Mouse (Mus musculus): ENCODE measurements around the gene Fgg. TPM values are rescaled to one million over a fixed set of nuclear protein-coding genes. Genes with fewer than 3 reads are reported as not detected.

Fgg gene
- total RNA-seq, 1 experiment from 2014 or later: not detected

- no peak for ATAC-seq (replicated peaks in 1 of 2; ENCODE audit: insufficient read depth in 1 of 2, low FRiP score in 2 of 2, low TSS enrichment in 1 of 2, low read depth in 1 of 2, poor library complexity in 2 of 2, severe bottlenecking in 2 of 2)
These were observed 12.9 kb downstream of the Fgg start for GRCm38 (mm10) chr3:83020387-83020786.

GRCm38 (mm10) chr3:83021176-83021575 lies 13.7 kb downstream of the Fgg start:
- ATAC-seq (replicated peaks in 1 of 2; ENCODE audit: insufficient read depth in 1 of 2, low FRiP score in 2 of 2, low TSS enrichment in 1 of 2, low read depth in 1 of 2, poor library complexity in 2 of 2, severe bottlenecking in 2 of 2): no peak

GRCm38 (mm10) chr3:83025036-83025435 lies 17.5 kb downstream of the Fgg start:
- ATAC-seq (replicated peaks in 1 of 2; ENCODE audit: insufficient read depth in 1 of 2, low FRiP score in 2 of 2, low TSS enrichment in 1 of 2, low read depth in 1 of 2, poor library complexity in 2 of 2, severe bottlenecking in 2 of 2): no peak

- ATAC-seq (replicated peaks in 1 of 2; ENCODE audit: insufficient read depth in 1 of 2, low FRiP score in 2 of 2, low TSS enrichment in 1 of 2, low read depth in 1 of 2, poor library complexity in 2 of 2, severe bottlenecking in 2 of 2): no peak
These were observed 18.2 kb downstream of the Fgg start, which contains the start of gene Fga for GRCm38 (mm10) chr3:83025475-83026301. Gene Fga, plus strand, starts transcription at chr3:83026076.

DNA sequence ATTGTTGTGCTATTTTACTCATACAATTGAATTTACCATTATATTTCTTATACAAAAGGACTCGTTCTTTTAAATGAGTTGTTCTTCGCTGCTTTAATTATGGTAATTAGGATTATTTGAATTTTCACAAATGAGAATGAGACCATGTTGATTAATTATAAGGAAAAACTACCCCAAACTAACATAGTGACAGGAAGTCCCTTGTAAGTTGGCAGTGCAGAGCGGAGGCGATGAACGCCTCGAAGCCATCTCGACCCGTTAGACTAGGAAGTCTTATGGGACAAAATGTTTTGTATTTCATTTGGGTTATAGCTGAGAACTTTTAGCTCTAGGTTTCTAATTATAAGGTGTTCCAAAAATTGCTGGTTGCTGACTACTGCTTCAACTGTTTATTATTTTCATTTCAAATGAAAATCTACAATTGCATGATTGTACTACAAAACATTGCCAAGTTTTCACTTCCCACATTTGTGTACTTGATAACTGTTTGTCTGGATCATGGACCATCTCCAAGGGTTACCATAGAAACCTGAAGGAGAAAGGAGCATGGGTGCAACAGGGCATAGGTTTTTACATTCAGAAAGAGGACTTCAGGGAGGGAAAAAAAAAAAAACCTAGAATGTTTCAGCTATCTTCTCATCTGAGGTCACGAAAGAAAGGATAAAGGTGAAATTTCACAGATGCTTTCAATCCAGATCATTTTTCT lies 20.2 kb downstream of the Fgg start:
- ATAC-seq (replicated peaks in 1 of 2; ENCODE audit: insufficient read depth in 1 of 2, low FRiP score in 2 of 2, low TSS enrichment in 1 of 2, low read depth in 1 of 2, poor library complexity in 2 of 2, severe bottlenecking in 2 of 2): no peak

- ATAC-seq (replicated peaks in 1 of 2; ENCODE audit: insufficient read depth in 1 of 2, low FRiP score in 2 of 2, low TSS enrichment in 1 of 2, low read depth in 1 of 2, poor library complexity in 2 of 2, severe bottlenecking in 2 of 2): no peak
These were observed 22.8 kb downstream of the Fgg start for GRCm38 (mm10) chr3:83030331-83030730.

DNA sequence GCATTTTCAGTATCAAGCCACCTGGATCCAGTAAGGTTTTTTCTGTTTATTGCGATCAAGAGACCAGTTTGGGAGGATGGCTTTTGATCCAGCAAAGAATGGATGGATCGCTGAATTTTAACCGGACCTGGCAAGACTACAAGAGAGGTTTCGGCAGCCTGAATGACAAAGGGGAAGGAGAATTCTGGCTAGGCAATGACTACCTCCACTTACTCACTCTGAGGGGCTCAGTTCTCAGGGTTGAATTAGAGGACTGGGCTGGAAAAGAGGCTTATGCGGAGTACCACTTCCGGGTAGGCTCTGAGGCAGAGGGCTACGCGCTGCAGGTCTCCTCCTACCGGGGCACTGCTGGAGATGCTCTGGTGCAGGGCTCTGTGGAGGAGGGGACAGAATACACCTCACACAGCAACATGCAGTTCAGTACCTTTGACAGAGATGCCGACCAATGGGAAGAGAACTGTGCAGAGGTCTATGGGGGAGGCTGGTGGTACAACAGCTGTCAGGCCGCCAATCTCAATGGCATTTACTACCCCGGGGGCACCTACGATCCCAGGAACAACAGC lies 25.3 kb downstream of the Fgg start:
- no peak for ATAC-seq (replicated peaks in 1 of 2; ENCODE audit: insufficient read depth in 1 of 2, low FRiP score in 2 of 2, low TSS enrichment in 1 of 2, low read depth in 1 of 2, poor library complexity in 2 of 2, severe bottlenecking in 2 of 2)

DNA sequence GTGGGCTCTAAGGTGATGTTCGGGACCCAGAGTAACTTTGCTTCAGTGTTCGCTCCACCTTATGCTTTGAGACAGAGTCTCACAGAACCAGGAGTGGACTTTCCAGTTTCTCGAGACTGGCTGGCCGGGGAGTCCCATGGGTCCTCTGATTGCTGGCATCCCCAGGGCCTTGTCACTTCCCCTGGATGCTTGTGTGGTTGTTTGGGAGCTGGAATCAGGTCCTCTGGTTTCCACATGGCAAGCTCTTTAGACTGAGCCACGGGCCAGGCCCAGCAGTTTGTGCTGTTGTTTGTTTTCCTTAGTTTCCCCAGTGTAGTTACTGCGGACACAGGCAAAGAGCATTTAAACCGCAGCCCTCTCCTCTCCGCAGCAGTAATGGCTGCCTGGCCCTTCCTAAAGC lies 26.3 kb downstream of the Fgg start:
- no peak for ATAC-seq (replicated peaks in 1 of 2; ENCODE audit: insufficient read depth in 1 of 2, low FRiP score in 2 of 2, low TSS enrichment in 1 of 2, low read depth in 1 of 2, poor library complexity in 2 of 2, severe bottlenecking in 2 of 2)

GRCm38 (mm10) chr3:83038865-83039264 lies 31.3 kb downstream of the Fgg start:
- no peak for ATAC-seq (replicated peaks in 1 of 2; ENCODE audit: insufficient read depth in 1 of 2, low FRiP score in 2 of 2, low TSS enrichment in 1 of 2, low read depth in 1 of 2, poor library complexity in 2 of 2, severe bottlenecking in 2 of 2)

GRCm38 (mm10) chr3:83039666-83040065 lies 32.1 kb downstream of the Fgg start:
- no peak for ATAC-seq (replicated peaks in 1 of 2; ENCODE audit: insufficient read depth in 1 of 2, low FRiP score in 2 of 2, low TSS enrichment in 1 of 2, low read depth in 1 of 2, poor library complexity in 2 of 2, severe bottlenecking in 2 of 2)

- ATAC-seq (replicated peaks in 1 of 2; ENCODE audit: insufficient read depth in 1 of 2, low FRiP score in 2 of 2, low TSS enrichment in 1 of 2, low read depth in 1 of 2, poor library complexity in 2 of 2, severe bottlenecking in 2 of 2): no peak
These were observed 34.9 kb downstream of the Fgg start for GRCm38 (mm10) chr3:83042451-83042850.

GRCm38 (mm10) chr3:83046649-83047048 lies 39.1 kb downstream of the Fgg start:
- no peak for ATAC-seq (replicated peaks in 1 of 2; ENCODE audit: insufficient read depth in 1 of 2, low FRiP score in 2 of 2, low TSS enrichment in 1 of 2, low read depth in 1 of 2, poor library complexity in 2 of 2, severe bottlenecking in 2 of 2)

- ATAC-seq (replicated peaks in 1 of 2; ENCODE audit: insufficient read depth in 1 of 2, low FRiP score in 2 of 2, low TSS enrichment in 1 of 2, low read depth in 1 of 2, poor library complexity in 2 of 2, severe bottlenecking in 2 of 2): no peak
These were observed 42.2 kb downstream of the Fgg start, which contains the start of gene Fgb for GRCm38 (mm10) chr3:83049680-83050079. Gene Fgb, minus strand, starts transcription at chr3:83049863.

DNA sequence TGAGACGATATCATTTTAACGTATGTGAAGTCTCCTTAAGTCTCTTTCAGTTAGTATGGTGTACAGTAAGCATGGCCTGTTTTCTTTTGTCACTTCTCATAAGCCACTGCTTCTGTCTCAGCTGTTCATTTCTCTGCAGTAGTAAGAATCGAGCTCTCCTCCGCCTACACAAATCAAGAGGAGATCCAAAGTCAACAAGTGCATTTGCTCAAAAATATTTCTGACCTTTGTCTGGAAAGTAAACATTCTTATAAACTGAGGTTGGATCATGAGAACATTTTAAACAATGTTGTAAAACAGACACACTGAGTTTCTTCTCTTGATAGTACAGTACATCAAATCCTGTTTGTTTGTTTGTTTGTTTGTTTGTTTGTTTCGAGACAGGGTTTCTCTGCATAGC lies 43.1 kb downstream of the Fgg start:
- no peak for ATAC-seq (replicated peaks in 1 of 2; ENCODE audit: insufficient read depth in 1 of 2, low FRiP score in 2 of 2, low TSS enrichment in 1 of 2, low read depth in 1 of 2, poor library complexity in 2 of 2, severe bottlenecking in 2 of 2)

DNA sequence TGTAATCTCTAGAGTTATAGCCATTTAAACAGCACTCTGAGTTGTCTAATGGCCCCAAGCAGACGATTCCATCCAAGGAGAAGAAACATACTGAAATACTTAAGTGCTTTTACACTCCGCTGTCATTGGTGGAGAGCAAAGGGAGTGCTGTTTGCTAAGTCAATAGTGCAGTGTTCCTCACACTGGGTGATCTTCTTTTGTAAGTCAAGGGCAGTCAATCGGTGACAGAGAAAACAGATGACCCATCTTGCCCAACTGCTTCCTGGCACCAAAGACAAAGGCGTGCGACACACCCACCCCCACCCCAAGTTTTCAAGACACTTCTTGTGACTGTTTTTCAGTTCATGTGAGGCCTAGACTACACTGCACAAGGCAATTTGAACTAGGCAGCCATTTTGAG lies 44.6 kb downstream of the Fgg start:
- ATAC-seq (replicated peaks in 1 of 2; ENCODE audit: insufficient read depth in 1 of 2, low FRiP score in 2 of 2, low TSS enrichment in 1 of 2, low read depth in 1 of 2, poor library complexity in 2 of 2, severe bottlenecking in 2 of 2): no peak

GRCm38 (mm10) chr3:83053126-83053525 lies 45.6 kb downstream of the Fgg start:
- no peak for ATAC-seq (replicated peaks in 1 of 2; ENCODE audit: insufficient read depth in 1 of 2, low FRiP score in 2 of 2, low TSS enrichment in 1 of 2, low read depth in 1 of 2, poor library complexity in 2 of 2, severe bottlenecking in 2 of 2)

DNA sequence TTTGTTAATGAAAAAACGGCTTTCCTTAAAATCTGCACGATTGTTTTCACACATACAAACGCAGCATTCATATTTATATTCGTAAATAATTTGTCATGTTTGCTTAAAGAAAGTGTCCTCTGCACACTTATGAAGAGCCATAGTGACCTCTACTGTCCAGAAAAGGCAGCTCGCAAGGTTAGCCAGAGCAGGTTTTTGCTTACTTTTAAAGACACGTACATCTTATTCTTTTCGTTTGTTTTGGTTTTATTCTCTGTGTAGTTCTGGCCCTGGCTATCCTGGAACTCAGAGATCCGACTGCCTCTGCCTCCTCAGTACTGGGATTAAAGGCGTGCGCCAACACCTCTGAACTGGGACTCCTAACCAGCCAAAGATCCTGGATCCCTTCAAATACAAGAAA lies 46.2 kb downstream of the Fgg start:
- ATAC-seq (replicated peaks in 1 of 2; ENCODE audit: insufficient read depth in 1 of 2, low FRiP score in 2 of 2, low TSS enrichment in 1 of 2, low read depth in 1 of 2, poor library complexity in 2 of 2, severe bottlenecking in 2 of 2): peak; percentile 34 to 63; a peak in 1 of 4 replicates

DNA sequence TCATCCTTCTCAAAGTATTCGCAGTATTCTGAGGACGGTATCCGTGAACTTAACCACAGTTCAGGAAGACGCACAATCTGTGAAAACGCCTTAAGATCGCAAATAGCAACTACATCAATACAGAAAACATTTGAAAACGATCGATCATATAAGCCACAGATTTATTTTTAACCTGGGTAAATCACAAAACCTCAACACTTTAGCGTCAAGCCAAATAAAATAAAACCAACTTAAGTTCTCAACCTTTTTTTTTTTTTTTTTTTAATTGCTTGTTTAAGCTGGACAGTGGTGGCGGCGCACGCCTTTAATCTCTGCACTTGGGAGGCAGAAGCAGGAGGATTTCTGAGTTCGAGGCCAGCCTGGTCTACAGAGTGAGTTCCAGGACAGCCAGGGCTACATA lies 47.2 kb downstream of the Fgg start:
- no peak for ATAC-seq (replicated peaks in 1 of 2; ENCODE audit: insufficient read depth in 1 of 2, low FRiP score in 2 of 2, low TSS enrichment in 1 of 2, low read depth in 1 of 2, poor library complexity in 2 of 2, severe bottlenecking in 2 of 2)

Data from hematopoietic stem cell, adult 5-6 weeks (primary cell).